Mouse (Mus musculus): Measurements from ENCODE around the gene Olfr474. TPM values are rescaled to one million over a fixed set of nuclear protein-coding genes. Genes with fewer than 3 reads are reported as not detected.
"Not testable (repeated sequence)": the region's sequence is repeated elsewhere in the genome, so short reads cannot be mapped to it uniquely, and the experiment has no call there.

Olfr474 gene
- polyA plus RNA-seq (2016; fragmentation: Nextera tagmentation; extraction: Ambion mirVana), result not detected in 2 replicates

GRCm38 (mm10) chr7:107954343-107954742, at the start of gene Olfr474:
Olfr474 (plus strand) TSS chr7:107954643.
- Histone ChIP-seq H3K27ac (no peak within 1 kb of the TSS), H3K9ac (no peak within 1 kb of the TSS), H3K36me3 (no peaks in the 10 kb centered on the region), H3K27me3 (replicated peaks) (no peaks in the 10 kb centered on the region), H3K4me3 (no peak within 1 kb of the TSS), H3K4me2 (replicated peaks) (no peak within 1 kb of the TSS), H3K4me1 (no peaks in the 10 kb centered on the region), H3K9me3 (0 out of 2 replicates have a peak, but pooled peaks cover 5% of the 10 kb centered on the region)
- 88% methylated on average over 1 of the region's 1 CpGs for WGBS
- no peak for ATAC-seq (ENCODE audit: low FRiP score, low read depth)

- Histone ChIP-seq H3K4me2 (replicated peaks) (no peak within 1 kb of the TSS), H3K27me3 (replicated peaks) (no peaks in the 10 kb centered on the region), H3K9me3 (no peaks in the 10 kb centered on the region), H3K36me3 (no peaks in the 10 kb centered on the region), H3K4me1 (no peaks in the 10 kb centered on the region), H3K27ac (no peak within 1 kb of the TSS), H3K9ac (no peak within 1 kb of the TSS), H3K4me3 (no peak within 1 kb of the TSS)
- ATAC-seq (ENCODE audit: low FRiP score, low read depth), result no peak
- 97% methylated on average over 1 of the region's 1 CpGs for WGBS
Observed at GRCm38 (mm10) chr7:107930146-107930545, 24.3 kb upstream of the Olfr474 start, which contains the start of gene Olfr473. Olfr473 (plus strand) TSS chr7:107930446.

GRCm38 (mm10) chr7:107952539-107952938, 1.9 kb upstream of the Olfr474 start:
- not testable (repeated sequence) for H3K36me3 ChIP-seq; H3K9me3 ChIP-seq; ATAC-seq (ENCODE audit: low FRiP score, low read depth); H3K4me3 ChIP-seq; H3K4me2 ChIP-seq (replicated peaks); H3K4me1 ChIP-seq; H3K27me3 ChIP-seq (replicated peaks); H3K27ac ChIP-seq; H3K9ac ChIP-seq
- 98% methylated on average over 12 of the region's 12 CpGs for WGBS

- no peak within 1 kb of the TSS for H3K27ac ChIP-seq
- no peak for ATAC-seq (ENCODE audit: low FRiP score, low read depth)
- no peaks in the 10 kb centered on the region for H3K4me1 ChIP-seq
- no peak within 1 kb of the TSS for H3K9ac ChIP-seq
- no peaks in the 10 kb centered on the region for H3K27me3 ChIP-seq (replicated peaks)
- H3K4me2 ChIP-seq (replicated peaks), result no peak within 1 kb of the TSS
- no peak within 1 kb of the TSS for H3K4me3 ChIP-seq
- WGBS, result 64% methylated on average over 1 of the region's 1 CpGs
- no peaks in the 10 kb centered on the region for H3K9me3 ChIP-seq
- H3K36me3 ChIP-seq, result no peaks in the 10 kb centered on the region
Observed at GRCm38 (mm10) chr7:107964503-107964902, 10.1 kb downstream of the Olfr474 start, which contains the start of gene Olfr476. Olfr476 (plus strand) TSS chr7:107964803.

- H3K9me3 ChIP-seq, result no peaks in the 10 kb centered on the region
- no peaks in the 10 kb centered on the region for H3K36me3 ChIP-seq
- H3K27me3 ChIP-seq (replicated peaks), result no peaks in the 10 kb centered on the region
- WGBS, result 77% methylated on average over 2 of the region's 2 CpGs
- no peak within 1 kb of the TSS for H3K4me2 ChIP-seq (replicated peaks)
- H3K4me3 ChIP-seq, result no peak within 1 kb of the TSS
- no peaks in the 10 kb centered on the region for H3K4me1 ChIP-seq
- ATAC-seq (ENCODE audit: low FRiP score, low read depth), result no peak
- H3K27ac ChIP-seq, result no peak within 1 kb of the TSS
- no peak within 1 kb of the TSS for H3K9ac ChIP-seq
Observed at GRCm38 (mm10) chr7:107986393-107986792, 31.9 kb downstream of the Olfr474 start, which contains the start of gene Olfr477. Olfr477 (plus strand) TSS chr7:107986693.

Other genes with a start within 250 kb of the Olfr474 start
- gene Cyb5r2, start 196.6 kb upstream of the Olfr474 start, polyA plus RNA-seq (2016; fragmentation: Nextera tagmentation; extraction: Ambion mirVana), result 0.10 and 0.17 TPM in 2 replicates
- gene Ovch2, start 153.4 kb upstream of the Olfr474 start, polyA plus RNA-seq (2016; fragmentation: Nextera tagmentation; extraction: Ambion mirVana), result not detected in 2 replicates
- gene Olfr467, start 142.4 kb upstream of the Olfr474 start, polyA plus RNA-seq (2016; fragmentation: Nextera tagmentation; extraction: Ambion mirVana), result not detected in 2 replicates
- gene Olfr469, start 129.1 kb upstream of the Olfr474 start, polyA plus RNA-seq (2016; fragmentation: Nextera tagmentation; extraction: Ambion mirVana), result not detected in 2 replicates
- gene Olfr470, start 107.2 kb upstream of the Olfr474 start, polyA plus RNA-seq (2016; fragmentation: Nextera tagmentation; extraction: Ambion mirVana), result not detected in 2 replicates
- gene Olfr472, start 56.7 kb upstream of the Olfr474 start, polyA plus RNA-seq (2016; fragmentation: Nextera tagmentation; extraction: Ambion mirVana), result 0.04 TPM in 1 of 2 replicates, not detected in the other
- not detected in 2 replicates for gene Olfr473, start 24.2 kb upstream of the Olfr474 start, polyA plus RNA-seq (2016; fragmentation: Nextera tagmentation; extraction: Ambion mirVana)
- gene Olfr476, start 10.2 kb downstream of the Olfr474 start, polyA plus RNA-seq (2016; fragmentation: Nextera tagmentation; extraction: Ambion mirVana), result not detected in 2 replicates
- gene Olfr477, start 32.0 kb downstream of the Olfr474 start, polyA plus RNA-seq (2016; fragmentation: Nextera tagmentation; extraction: Ambion mirVana), result not detected in 2 replicates
- gene Olfr478, start 79.3 kb downstream of the Olfr474 start, polyA plus RNA-seq (2016; fragmentation: Nextera tagmentation; extraction: Ambion mirVana), result not detected in 2 replicates
- not detected in 2 replicates for gene Olfr479, start 96.0 kb downstream of the Olfr474 start, polyA plus RNA-seq (2016; fragmentation: Nextera tagmentation; extraction: Ambion mirVana)
- gene Olfr480, start 112.7 kb downstream of the Olfr474 start, polyA plus RNA-seq (2016; fragmentation: Nextera tagmentation; extraction: Ambion mirVana), result not detected in 2 replicates
- not detected in 2 replicates for gene Olfr481, start 125.2 kb downstream of the Olfr474 start, polyA plus RNA-seq (2016; fragmentation: Nextera tagmentation; extraction: Ambion mirVana)
- gene Olfr482, start 142.9 kb downstream of the Olfr474 start, polyA plus RNA-seq (2016; fragmentation: Nextera tagmentation; extraction: Ambion mirVana), result 0.14 TPM in 1 of 2 replicates, not detected in the other
- not detected in 2 replicates for gene Olfr483, start 146.2 kb downstream of the Olfr474 start, polyA plus RNA-seq (2016; fragmentation: Nextera tagmentation; extraction: Ambion mirVana)
- gene Olfr484, start 172.8 kb downstream of the Olfr474 start, polyA plus RNA-seq (2016; fragmentation: Nextera tagmentation; extraction: Ambion mirVana), result not detected in 2 replicates
- gene Olfr485, start 205.2 kb downstream of the Olfr474 start, polyA plus RNA-seq (2016; fragmentation: Nextera tagmentation; extraction: Ambion mirVana), result not detected in 2 replicates
- gene Olfr486, start 218.1 kb downstream of the Olfr474 start, polyA plus RNA-seq (2016; fragmentation: Nextera tagmentation; extraction: Ambion mirVana), result not detected in 2 replicates

Data from neural tube, embryonic 12.5 days (tissue).